Mouse (Mus musculus): ENCODE results near the gene Rhoj.

Gene Rhoj

GRCm38 (mm10) chr12:75352410-75352809 lies 44.3 kb downstream of the Rhoj start:
- H3K27me3 ChIP-seq (ENCODE audit: insufficient read depth, low read length), result 0 out of 2 replicates have a peak, but pooled peaks cover 4% of the 10 kb centered on the region
- H3K36me3 ChIP-seq (ENCODE audit: insufficient read depth, low read length), result no peaks in the 10 kb centered on the region
- H3K4me3 ChIP-seq (replicated peaks; ENCODE audit: low read length), result no peak overlapping the region
- TF ChIP-seq POU5F1 (IDR thresholded peaks at IDR 0.05; ENCODE audit: borderline replicate concordance, low read length), result no peak
- peaks cover 13% of the 10 kb centered on the region for H3K4me1 ChIP-seq (replicated peaks; ENCODE audit: low read depth, low read length)
- no peaks in the 10 kb centered on the region; the same call in 1 of the 2 replicates for H3K9me3 ChIP-seq (ENCODE audit: low read length)

GRCm38 (mm10) chr12:75354354-75354753 lies 46.2 kb downstream of the Rhoj start:
- no peak for TF ChIP-seq CTCF (conservative IDR thresholded peaks at IDR 0.05; ENCODE audit: low read length)
- no peak for TF ChIP-seq POU5F1 (IDR thresholded peaks at IDR 0.05; ENCODE audit: borderline replicate concordance, low read length)
- TF ChIP-seq NANOG (IDR thresholded peaks at IDR 0.05; ENCODE audit: borderline replicate concordance, low read length), result no peak
- no peak overlapping the region for H3K4me3 ChIP-seq (replicated peaks; ENCODE audit: low read length)
- 0 out of 2 replicates have a peak, but pooled peaks cover 4% of the 10 kb centered on the region for H3K27me3 ChIP-seq (ENCODE audit: insufficient read depth, low read length)
- peaks cover 13% of the 10 kb centered on the region for H3K4me1 ChIP-seq (replicated peaks; ENCODE audit: low read depth, low read length)
- H3K9me3 ChIP-seq (ENCODE audit: low read length), result no peaks in the 10 kb centered on the region; the same call in 1 of the 2 replicates
- H3K36me3 ChIP-seq (ENCODE audit: insufficient read depth, low read length), result no peaks in the 10 kb centered on the region

GRCm38 (mm10) chr12:75357781-75358180 lies 49.7 kb downstream of the Rhoj start:
- TF ChIP-seq NANOG (IDR thresholded peaks at IDR 0.05; ENCODE audit: borderline replicate concordance, low read length), result no peak
- no peak for TF ChIP-seq POU5F1 (IDR thresholded peaks at IDR 0.05; ENCODE audit: borderline replicate concordance, low read length)
- TF ChIP-seq CTCF (conservative IDR thresholded peaks at IDR 0.05; ENCODE audit: low read length), result no peak
- Histone ChIP-seq H3K27me3 (ENCODE audit: insufficient read depth, low read length) (0 out of 2 replicates have a peak, but pooled peaks cover 11% of the 10 kb centered on the region), H3K36me3 (ENCODE audit: insufficient read depth, low read length) (no peaks in the 10 kb centered on the region), H3K4me3 (replicated peaks; ENCODE audit: low read length) (no peak overlapping the region), H3K9me3 (ENCODE audit: low read length) (no peaks in the 10 kb centered on the region), H3K4me1 (replicated peaks; ENCODE audit: low read depth, low read length) (no peaks in the 10 kb centered on the region)

- Histone ChIP-seq H3K4me3 (replicated peaks; ENCODE audit: low read length) (no peak overlapping the region), H3K9me3 (ENCODE audit: low read length) (no peaks in the 10 kb centered on the region), H3K27me3 (ENCODE audit: insufficient read depth, low read length) (0 out of 2 replicates have a peak, but pooled peaks cover 7% of the 10 kb centered on the region), H3K4me1 (replicated peaks; ENCODE audit: low read depth, low read length) (no peaks in the 10 kb centered on the region), H3K36me3 (ENCODE audit: insufficient read depth, low read length) (no peaks in the 10 kb centered on the region)
- no peak for TF ChIP-seq CTCF (conservative IDR thresholded peaks at IDR 0.05; ENCODE audit: low read length)
- TF ChIP-seq POU5F1 (IDR thresholded peaks at IDR 0.05; ENCODE audit: borderline replicate concordance, low read length), result no peak
- TF ChIP-seq NANOG (IDR thresholded peaks at IDR 0.05; ENCODE audit: borderline replicate concordance, low read length), result no peak
These were observed 50.6 kb downstream of the Rhoj start for GRCm38 (mm10) chr12:75358714-75359113.

DNA sequence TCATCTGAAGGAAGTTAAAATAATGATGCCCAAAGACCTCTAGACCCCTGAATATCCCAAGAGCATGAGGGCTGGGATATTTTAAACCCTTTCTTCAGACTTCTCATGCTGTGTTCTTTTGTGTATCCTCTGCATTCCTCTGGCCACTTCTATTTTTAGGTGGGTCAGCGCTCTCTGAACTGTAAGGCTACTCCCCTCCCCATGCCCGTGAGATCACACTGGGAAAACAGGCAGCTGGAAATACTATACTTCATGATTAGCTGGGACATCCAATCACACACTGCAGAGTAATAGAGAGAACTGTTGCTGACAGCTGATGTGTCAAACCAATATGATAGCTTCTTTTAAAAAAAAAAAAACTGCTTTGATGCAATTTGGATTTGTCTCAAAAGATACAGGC lies 51.4 kb downstream of the Rhoj start:
- Histone ChIP-seq H3K27me3 (ENCODE audit: insufficient read depth, low read length) (0 out of 2 replicates have a peak, but pooled peaks cover 7% of the 10 kb centered on the region), H3K4me1 (replicated peaks; ENCODE audit: low read depth, low read length) (no peaks in the 10 kb centered on the region), H3K4me3 (replicated peaks; ENCODE audit: low read length) (no peak overlapping the region), H3K36me3 (ENCODE audit: insufficient read depth, low read length) (no peaks in the 10 kb centered on the region), H3K9me3 (ENCODE audit: low read length) (no peaks in the 10 kb centered on the region)
- TF ChIP-seq CTCF (conservative IDR thresholded peaks at IDR 0.05; ENCODE audit: low read length) (no peak), POU5F1 (IDR thresholded peaks at IDR 0.05; ENCODE audit: borderline replicate concordance, low read length) (no peak), NANOG (IDR thresholded peaks at IDR 0.05; ENCODE audit: borderline replicate concordance, low read length) (no peak)

DNA sequence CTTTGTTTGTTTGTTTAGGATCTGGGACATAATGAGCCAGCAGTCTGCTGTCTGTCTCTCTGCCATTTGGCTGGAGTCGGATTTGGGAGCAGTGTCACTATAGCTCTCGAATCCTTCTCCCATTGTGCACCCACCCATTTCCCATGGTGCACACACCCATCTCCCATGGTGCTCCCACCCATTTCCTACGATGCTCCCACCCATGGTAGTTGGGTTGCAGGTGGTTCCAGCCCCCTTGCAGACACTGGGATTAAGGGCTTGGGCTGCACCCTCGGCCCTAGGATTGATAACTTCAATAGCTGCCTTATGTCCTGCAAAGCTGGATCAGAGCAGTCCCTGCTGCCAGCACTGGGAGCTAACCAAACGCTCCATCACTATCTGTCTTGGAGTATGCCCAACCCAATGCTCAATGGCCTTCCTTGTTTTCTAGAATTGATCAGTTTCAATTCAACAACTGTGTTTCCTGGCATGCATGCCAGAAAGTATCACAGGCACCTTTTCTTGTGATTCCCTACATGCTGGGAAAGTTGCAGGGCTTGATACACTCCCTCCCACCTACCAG lies 51.9 kb downstream of the Rhoj start:
- Histone ChIP-seq H3K36me3 (ENCODE audit: insufficient read depth, low read length) (no peaks in the 10 kb centered on the region), H3K4me3 (replicated peaks; ENCODE audit: low read length) (no peak overlapping the region), H3K4me1 (replicated peaks; ENCODE audit: low read depth, low read length) (no peaks in the 10 kb centered on the region), H3K9me3 (ENCODE audit: low read length) (no peaks in the 10 kb centered on the region), H3K27me3 (ENCODE audit: insufficient read depth, low read length) (0 out of 2 replicates have a peak, but pooled peaks cover 7% of the 10 kb centered on the region)
- TF ChIP-seq CTCF (conservative IDR thresholded peaks at IDR 0.05; ENCODE audit: low read length) (no peak), NANOG (IDR thresholded peaks at IDR 0.05; ENCODE audit: borderline replicate concordance, low read length) (no peak), POU5F1 (IDR thresholded peaks at IDR 0.05; ENCODE audit: borderline replicate concordance, low read length) (no peak)

- Histone ChIP-seq H3K4me3 (replicated peaks; ENCODE audit: low read length) (no peak overlapping the region), H3K36me3 (ENCODE audit: insufficient read depth, low read length) (no peaks in the 10 kb centered on the region), H3K9me3 (ENCODE audit: low read length) (no peaks in the 10 kb centered on the region), H3K27me3 (ENCODE audit: insufficient read depth, low read length) (peaks cover 14% of the 10 kb centered on the region), H3K4me1 (replicated peaks; ENCODE audit: low read depth, low read length) (no peaks in the 10 kb centered on the region)
- no peak for TF ChIP-seq POU5F1 (IDR thresholded peaks at IDR 0.05; ENCODE audit: borderline replicate concordance, low read length)
- no peak for TF ChIP-seq CTCF (conservative IDR thresholded peaks at IDR 0.05; ENCODE audit: low read length)
- no peak for TF ChIP-seq NANOG (IDR thresholded peaks at IDR 0.05; ENCODE audit: borderline replicate concordance, low read length)
These were observed 54.3 kb downstream of the Rhoj start for GRCm38 (mm10) chr12:75362456-75362855.

- TF ChIP-seq POU5F1 (IDR thresholded peaks at IDR 0.05; ENCODE audit: borderline replicate concordance, low read length), result no peak
- no peak for TF ChIP-seq NANOG (IDR thresholded peaks at IDR 0.05; ENCODE audit: borderline replicate concordance, low read length)
- no peak for TF ChIP-seq CTCF (conservative IDR thresholded peaks at IDR 0.05; ENCODE audit: low read length)
- Histone ChIP-seq H3K4me1 (replicated peaks; ENCODE audit: low read depth, low read length) (no peaks in the 10 kb centered on the region), H3K4me3 (replicated peaks; ENCODE audit: low read length) (no peak overlapping the region), H3K27me3 (ENCODE audit: insufficient read depth, low read length) (peaks cover 31% of the 10 kb centered on the region), H3K9me3 (ENCODE audit: low read length) (no peaks in the 10 kb centered on the region), H3K36me3 (ENCODE audit: insufficient read depth, low read length) (no peaks in the 10 kb centered on the region)
These were observed 56.3 kb downstream of the Rhoj start for GRCm38 (mm10) chr12:75364416-75364815.

GRCm38 (mm10) chr12:75365621-75366124 lies 57.6 kb downstream of the Rhoj start:
- Histone ChIP-seq H3K4me1 (replicated peaks; ENCODE audit: low read depth, low read length) (no peaks in the 10 kb centered on the region), H3K9me3 (ENCODE audit: low read length) (no peaks in the 10 kb centered on the region), H3K27me3 (ENCODE audit: insufficient read depth, low read length) (peaks cover 31% of the 10 kb centered on the region), H3K4me3 (replicated peaks; ENCODE audit: low read length) (no peak overlapping the region), H3K36me3 (ENCODE audit: insufficient read depth, low read length) (no peaks in the 10 kb centered on the region)
- TF ChIP-seq CTCF (conservative IDR thresholded peaks at IDR 0.05; ENCODE audit: low read length) (no peak), NANOG (IDR thresholded peaks at IDR 0.05; ENCODE audit: borderline replicate concordance, low read length) (no peak), POU5F1 (IDR thresholded peaks at IDR 0.05; ENCODE audit: borderline replicate concordance, low read length) (no peak)

All from E14TG2a.4 (cell line).